Mouse (Mus musculus) spleen, adult 2 months (tissue): Measurements from ENCODE around the gene Ncoa1.

ENCODE experiments used
- CTCF ChIP-seq: fragments of 200-500 bp; IDR thresholded peaks from 2 replicates; pipeline ENCODE4 v1.5.1; 2011; ENCODE audit warnings: mild to moderate bottlenecking, inconsistent platforms; ENCODE audit not compliant: insufficient read depth, insufficient read length, insufficient replicate concordance; ENCODE audit errors: extremely low read depth
- POLR2A ChIP-seq: fragments of 200-500 bp; IDR thresholded peaks from 2 replicates; pipeline ENCODE4 v1.6.1; 2011; ENCODE audit warnings: low read depth, low read length, inconsistent platforms

DNA sequence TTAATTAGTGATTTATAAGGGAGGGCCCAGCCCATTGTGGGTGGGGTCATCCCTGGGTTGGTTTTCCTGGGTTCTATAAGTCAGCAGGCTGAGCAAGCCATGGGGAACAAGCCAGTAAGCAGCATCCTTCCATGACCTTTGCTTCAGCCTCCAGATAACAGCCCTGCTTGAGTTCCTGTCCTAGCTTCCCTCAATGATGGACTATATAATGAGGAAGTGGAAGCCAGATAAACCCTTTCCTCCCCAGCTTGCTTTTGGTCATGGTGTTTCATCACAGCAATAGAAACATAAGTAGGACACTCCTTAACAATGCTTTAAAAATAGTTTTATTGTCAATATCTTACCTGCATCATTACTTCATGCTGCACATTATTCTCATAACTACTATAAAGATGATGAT, 163.2 kb downstream of the Ncoa1 start:
- TF ChIP-seq POLR2A = no peak
- no peak for TF ChIP-seq CTCF
